Mouse (Mus musculus): ENCODE results near the gene Gm49355.
"Not testable (repeated sequence)": the region's sequence is repeated elsewhere in the genome, so short reads cannot be mapped to it uniquely, and the experiment has no call there.

The Gm49355 gene

GRCm38 (mm10) chr14:12283641-12284040, at the start of gene Gm49355:
Gene Gm49355, plus strand, starts transcription at chr14:12283976.
- no peak for DNase-seq

GRCm38 (mm10) chr14:12243726-12244125, 40.0 kb upstream of the Gm49355 start:
- DNase-seq: no peak

- no peak for DNase-seq
Observed at GRCm38 (mm10) chr14:12276031-12276430, 7.7 kb upstream of the Gm49355 start.

- DNase-seq: peak; percentile 92
Observed at GRCm38 (mm10) chr14:12284141-12284912, 551 bp downstream of the Gm49355 start, which contains the start of gene 3830406C13Rik. Gene 3830406C13Rik, plus strand, starts transcription at chr14:12284173.

- DNase-seq: not testable (repeated sequence)
Observed at GRCm38 (mm10) chr14:12289747-12290146, 6.0 kb downstream of the Gm49355 start.

- DNase-seq: no peak
Observed at GRCm38 (mm10) chr14:12296391-12296790, 12.6 kb downstream of the Gm49355 start.

- no peak for DNase-seq
Observed at GRCm38 (mm10) chr14:12299171-12299570, 15.4 kb downstream of the Gm49355 start.

GRCm38 (mm10) chr14:12299654-12300053, 15.9 kb downstream of the Gm49355 start:
- DNase-seq: no peak

- DNase-seq: no peak
Observed at GRCm38 (mm10) chr14:12300275-12300674, 16.5 kb downstream of the Gm49355 start.

- peak; percentile 26 for DNase-seq
Observed at GRCm38 (mm10) chr14:12300677-12301076, 16.9 kb downstream of the Gm49355 start.

GRCm38 (mm10) chr14:12303106-12303505, 19.3 kb downstream of the Gm49355 start:
- DNase-seq: no peak

GRCm38 (mm10) chr14:12333622-12334021, 49.8 kb downstream of the Gm49355 start:
- no peak for DNase-seq

- no peak for DNase-seq
Observed at GRCm38 (mm10) chr14:12334925-12335324, 51.1 kb downstream of the Gm49355 start.

GRCm38 (mm10) chr14:12337421-12337997, 53.7 kb downstream of the Gm49355 start:
- no peak for DNase-seq

- DNase-seq: no peak
Observed at GRCm38 (mm10) chr14:12337998-12338809, 54.4 kb downstream of the Gm49355 start.

- DNase-seq: no peak
Observed at GRCm38 (mm10) chr14:12338811-12339565, 55.2 kb downstream of the Gm49355 start.

GRCm38 (mm10) chr14:12340238-12341074, 56.7 kb downstream of the Gm49355 start:
- DNase-seq: no peak

GRCm38 (mm10) chr14:12341075-12341788, 57.5 kb downstream of the Gm49355 start:
- DNase-seq: no peak

GRCm38 (mm10) chr14:12341789-12342457, 58.1 kb downstream of the Gm49355 start:
- DNase-seq: no peak

- DNase-seq: no peak
Observed at GRCm38 (mm10) chr14:12342458-12343131, 58.8 kb downstream of the Gm49355 start.

Data from kidney, postnatal 10 days (tissue).